Mouse (Mus musculus): Measurements from ENCODE around the gene Irf4.
A peak's percentile ranks its signal among the peaks of the same experiment; 100 is the strongest.

Irf4 gene

GRCm38 (mm10) chr13:30764014-30764740, 15.2 kb downstream of the Irf4 start:
- DNase-seq, result no peak

- no peak for DNase-seq
Observed at GRCm38 (mm10) chr13:30765906-30766305, 16.9 kb downstream of the Irf4 start.

- DNase-seq, result no peak
Observed at GRCm38 (mm10) chr13:30766636-30767476, 17.8 kb downstream of the Irf4 start.

- no peak for DNase-seq
Observed at GRCm38 (mm10) chr13:30767477-30768127, 18.6 kb downstream of the Irf4 start.

- no peak for DNase-seq
Observed at GRCm38 (mm10) chr13:30776021-30776420, 27.0 kb downstream of the Irf4 start.

- no peak for DNase-seq
Observed at GRCm38 (mm10) chr13:30777678-30778179, 28.7 kb downstream of the Irf4 start.

GRCm38 (mm10) chr13:30781905-30782304, 32.9 kb downstream of the Irf4 start:
- DNase-seq, result no peak

GRCm38 (mm10) chr13:30782419-30782818, 33.4 kb downstream of the Irf4 start:
- DNase-seq, result no peak

- no peak for DNase-seq
Observed at GRCm38 (mm10) chr13:30785423-30786040, 36.5 kb downstream of the Irf4 start.

GRCm38 (mm10) chr13:30786235-30787035, 37.4 kb downstream of the Irf4 start:
- DNase-seq, result peak; percentile 61 to 66

- no peak for DNase-seq
Observed at GRCm38 (mm10) chr13:30787036-30787320, 38.0 kb downstream of the Irf4 start.

GRCm38 (mm10) chr13:30787556-30787955, 38.5 kb downstream of the Irf4 start:
- no peak for DNase-seq

GRCm38 (mm10) chr13:30787960-30788359, 38.9 kb downstream of the Irf4 start:
- DNase-seq, result no peak

GRCm38 (mm10) chr13:30788421-30788820, 39.4 kb downstream of the Irf4 start:
- no peak for DNase-seq

- no peak for DNase-seq
Observed at GRCm38 (mm10) chr13:30790016-30790415, 41.0 kb downstream of the Irf4 start.

GRCm38 (mm10) chr13:30792308-30792707, 43.3 kb downstream of the Irf4 start:
- no peak for DNase-seq

- no peak for DNase-seq
Observed at GRCm38 (mm10) chr13:30792741-30793140, 43.7 kb downstream of the Irf4 start.

GRCm38 (mm10) chr13:30793196-30793595, 44.2 kb downstream of the Irf4 start:
- DNase-seq, result peak in 1 of 2 experiments; percentile 17

- peak; percentile 16 to 19 for DNase-seq
Observed at GRCm38 (mm10) chr13:30793616-30794015, 44.6 kb downstream of the Irf4 start.

GRCm38 (mm10) chr13:30795960-30796359, 46.9 kb downstream of the Irf4 start:
- DNase-seq, result no peak

- DNase-seq, result peak in 1 of 2 experiments; percentile 21
Observed at GRCm38 (mm10) chr13:30801886-30802285, 52.9 kb downstream of the Irf4 start.

GRCm38 (mm10) chr13:30802336-30802955, 53.4 kb downstream of the Irf4 start:
- DNase-seq, result no peak

Measured in cerebellum, postnatal 10 days (tissue).